Mouse (Mus musculus) embryonic fibroblast, embryonic 13.5 days (primary cell): ENCODE data around the gene Naif1.

Source experiments
- CTCF ChIP-seq: IDR thresholded peaks from 2 replicates; pipeline ENCODE4 v1.5.1; 2011; ENCODE audit warnings: mild to moderate bottlenecking, control low read depth, low read length, moderate library complexity, borderline replicate concordance; ENCODE audit not compliant: insufficient read depth
- POLR2A ChIP-seq: IDR thresholded peaks from 2 replicates; pipeline ENCODE4 v1.6.1; 2011; ENCODE audit warnings: low read depth, mild to moderate bottlenecking, control low read depth, low read length, moderate library complexity

DNA sequence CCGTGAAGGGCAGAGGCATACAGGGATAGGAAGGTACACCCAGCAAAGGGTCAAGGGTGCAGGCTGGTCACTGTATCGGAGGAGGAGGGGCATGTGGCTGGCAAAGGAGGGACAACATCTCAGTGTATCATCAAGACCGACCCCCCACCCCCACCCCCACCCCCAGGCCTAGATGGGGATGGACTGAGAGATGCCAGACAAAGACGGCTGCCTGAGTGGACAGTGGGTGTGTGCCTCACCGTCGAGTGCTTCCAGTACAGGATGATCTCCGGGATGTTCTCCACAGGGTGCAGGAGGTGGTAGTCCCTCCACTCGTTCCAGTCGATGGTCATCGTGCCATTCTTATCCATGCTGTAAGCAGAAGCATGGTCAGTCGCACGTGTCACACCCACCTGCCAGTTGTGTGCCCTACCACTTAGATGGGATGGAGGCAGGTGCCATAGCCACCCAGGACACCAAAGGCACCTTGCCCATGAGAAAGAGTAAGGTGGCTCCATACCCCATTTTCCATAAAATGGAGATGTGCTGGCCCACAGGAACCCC is 30.1 kb upstream of the Naif1 start:
- TF ChIP-seq CTCF = no peak
- no peak for TF ChIP-seq POLR2A
